Mouse (Mus musculus) kidney, adult 2 months (tissue): Measurements from ENCODE around the gene 4930558K02Rik. TPM values are rescaled to one million over a fixed set of nuclear protein-coding genes. Genes with fewer than 3 reads are reported as not detected.

Experiments used
- DNase-seq: peaks from one replicate; pipeline ENCODE4 v3.0.0; 2021
- H3K27ac ChIP-seq: fragments of 200-500 bp; 2 replicates; pipeline ENCODE4 v1.5.1; 2012; ENCODE audit warnings: low read depth, low read length, control low read depth, inconsistent platforms; ENCODE audit not compliant: insufficient read depth
- H3K27me3 ChIP-seq: fragments of 200-500 bp; replicated peaks from 2 replicates; pipeline ENCODE4 v1.6.1; 2012; ENCODE audit warnings: mild to moderate bottlenecking, moderate library complexity, low read length, inconsistent platforms; ENCODE audit not compliant: control insufficient read depth, insufficient read depth
- H3K36me3 ChIP-seq: fragments of 200-500 bp; 2 replicates; pipeline ENCODE4 v1.6.1; 2012; ENCODE audit warnings: mild to moderate bottlenecking, moderate library complexity, low read length, inconsistent platforms; ENCODE audit not compliant: control insufficient read depth, insufficient read depth
- H3K4me1 ChIP-seq: fragments of 200-500 bp; 2 replicates; pipeline ENCODE4 v1.6.1; 2011; ENCODE audit warnings: low read length; ENCODE audit not compliant: control insufficient read depth, insufficient read depth
- H3K4me3 ChIP-seq: fragments of 200-500 bp; 2 replicates; pipeline ENCODE4 v1.5.1; 2011; ENCODE audit warnings: mild to moderate bottlenecking, low read depth, low read length, control low read depth; ENCODE audit not compliant: insufficient read depth
- CTCF ChIP-seq: fragments of 200-500 bp; conservative IDR thresholded peaks from 2 replicates; pipeline ENCODE4 v1.5.1; 2011; ENCODE audit warnings: low read depth, mild to moderate bottlenecking, control low read depth, low read length, moderate library complexity, mixed read lengths; ENCODE audit not compliant: insufficient read depth, insufficient read length
- POLR2A ChIP-seq: fragments of 200-500 bp; IDR thresholded peaks from one replicate; pipeline ENCODE4 v1.6.1; 2011; ENCODE audit warnings: low read depth, low read length, control low read depth
- WGBS: fragments of 180-500 bp; shearing (Covaris S2); methylation state at CpG from one replicate; pipeline ENCODE4 v1.1.7; 2018; 5-methylcytosine and 5-hydroxymethylcytosine counted together
- polyA plus RNA-seq: library from polyadenylated mRNA; depleted of rRNA; stranded (reverse); fragments of >200 nt; gene quantifications from 2 replicates; pipeline ENCODE4 v1.2.3, GENCODE M21; 2012

The 4930558K02Rik gene
- polyA plus RNA-seq, 1 experiment: not detected

DNA sequence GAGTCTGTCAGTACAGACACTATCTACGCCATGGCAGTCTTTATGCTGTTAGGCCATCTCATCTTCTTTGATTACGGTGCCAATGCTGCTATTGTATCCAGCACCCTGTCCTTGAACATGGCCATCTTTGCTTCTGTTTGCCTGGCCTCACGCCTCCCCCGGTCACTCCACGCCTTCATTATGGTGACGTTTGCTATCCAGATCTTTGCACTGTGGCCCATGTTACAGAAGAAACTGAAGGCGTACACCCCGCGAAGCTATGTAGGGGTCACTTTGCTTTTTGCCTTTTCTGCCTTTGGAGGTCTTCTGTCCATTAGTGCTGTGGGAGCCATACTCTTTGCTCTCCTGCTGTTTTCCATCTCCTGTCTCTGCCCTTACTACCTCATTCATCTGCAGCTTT, 8.6 kb downstream of the 4930558K02Rik start:
- peaks cover 4% of the 10 kb centered on the region; the same call in 1 of the 2 replicates for H3K4me1 ChIP-seq
- no peak overlapping the region for H3K4me3 ChIP-seq
- no peak for TF ChIP-seq POLR2A
- TF ChIP-seq CTCF: no peak
- DNase-seq: no peak
- H3K27me3 ChIP-seq: no peaks in the 10 kb centered on the region
- WGBS: 95% methylated on average over 9 of the region's 9 CpGs
- no peaks in the 10 kb centered on the region for H3K36me3 ChIP-seq
- H3K27ac ChIP-seq: no peak overlapping the region

DNA sequence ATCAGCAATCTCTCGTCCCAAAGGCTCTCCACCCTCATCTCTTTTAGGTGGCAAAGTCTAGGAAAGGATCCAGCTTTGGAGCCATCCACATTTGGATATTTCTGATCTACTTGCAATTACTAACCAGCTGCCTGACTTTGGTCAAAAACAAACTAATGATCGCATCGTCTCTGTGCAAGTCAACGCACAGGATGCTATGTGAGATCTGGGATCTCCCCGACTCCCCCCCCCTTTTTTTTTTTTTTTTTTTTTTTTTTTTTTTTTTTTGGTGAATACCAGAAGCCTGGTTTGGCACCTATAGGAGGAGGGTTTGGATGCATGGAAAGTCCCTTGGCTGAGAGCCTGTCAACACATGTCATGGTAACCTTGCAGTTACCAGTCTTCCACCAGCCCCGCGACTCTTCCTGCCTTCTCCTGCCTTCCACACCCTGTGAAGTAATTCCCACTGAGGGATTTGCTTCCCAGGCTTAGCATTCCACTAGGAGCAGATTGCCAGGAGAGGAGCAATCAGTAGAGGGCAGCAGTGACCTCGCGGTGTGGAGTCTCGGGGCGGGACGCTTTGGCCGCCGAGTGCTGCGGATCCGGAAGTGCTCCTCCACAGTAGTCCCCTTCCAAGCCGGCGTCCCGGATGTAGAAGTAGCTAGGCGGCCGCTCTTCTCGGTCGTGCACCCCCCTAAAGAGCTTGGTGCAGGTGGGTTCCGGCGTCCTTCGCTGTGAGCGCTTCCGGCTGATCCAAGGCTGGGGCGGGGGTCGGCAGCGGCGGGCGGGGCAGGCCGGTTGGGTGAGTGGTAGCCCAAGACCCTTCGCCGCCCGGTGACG, 10.6 kb downstream of the 4930558K02Rik start, which contains the start of gene Pigc:
Gene Pigc, plus strand, starts transcription at position 598 of the 819 bp plus-strand sequence.
- Histone ChIP-seq H3K27me3 (no peaks in the 10 kb centered on the region), H3K36me3 (no peaks in the 10 kb centered on the region), H3K27ac (peak within 1 kb of the TSS; percentile 44; the same call in 1 of the 2 replicates), H3K4me1 (no peaks in the 10 kb centered on the region; the same call in 1 of the 2 replicates), H3K4me3 (peak within 1 kb of the TSS; percentile 88)
- TF ChIP-seq CTCF (peak; percentile 90), POLR2A (no peak)
- 2% methylated on average over 38 of the region's 38 CpGs for WGBS
- DNase-seq: peak; percentile 97

GRCm38 (mm10) chr1:161967936-161968335, 11.5 kb downstream of the 4930558K02Rik start:
- no peaks in the 10 kb centered on the region; the same call in 1 of the 2 replicates for H3K4me1 ChIP-seq
- WGBS: 56% methylated on average over 2 of the region's 2 CpGs
- DNase-seq: no peak
- TF ChIP-seq CTCF: no peak
- TF ChIP-seq POLR2A: no peak
- no peak overlapping the region for H3K4me3 ChIP-seq
- no peak overlapping the region for H3K27ac ChIP-seq
- no peaks in the 10 kb centered on the region for H3K27me3 ChIP-seq
- H3K36me3 ChIP-seq: no peaks in the 10 kb centered on the region

DNA sequence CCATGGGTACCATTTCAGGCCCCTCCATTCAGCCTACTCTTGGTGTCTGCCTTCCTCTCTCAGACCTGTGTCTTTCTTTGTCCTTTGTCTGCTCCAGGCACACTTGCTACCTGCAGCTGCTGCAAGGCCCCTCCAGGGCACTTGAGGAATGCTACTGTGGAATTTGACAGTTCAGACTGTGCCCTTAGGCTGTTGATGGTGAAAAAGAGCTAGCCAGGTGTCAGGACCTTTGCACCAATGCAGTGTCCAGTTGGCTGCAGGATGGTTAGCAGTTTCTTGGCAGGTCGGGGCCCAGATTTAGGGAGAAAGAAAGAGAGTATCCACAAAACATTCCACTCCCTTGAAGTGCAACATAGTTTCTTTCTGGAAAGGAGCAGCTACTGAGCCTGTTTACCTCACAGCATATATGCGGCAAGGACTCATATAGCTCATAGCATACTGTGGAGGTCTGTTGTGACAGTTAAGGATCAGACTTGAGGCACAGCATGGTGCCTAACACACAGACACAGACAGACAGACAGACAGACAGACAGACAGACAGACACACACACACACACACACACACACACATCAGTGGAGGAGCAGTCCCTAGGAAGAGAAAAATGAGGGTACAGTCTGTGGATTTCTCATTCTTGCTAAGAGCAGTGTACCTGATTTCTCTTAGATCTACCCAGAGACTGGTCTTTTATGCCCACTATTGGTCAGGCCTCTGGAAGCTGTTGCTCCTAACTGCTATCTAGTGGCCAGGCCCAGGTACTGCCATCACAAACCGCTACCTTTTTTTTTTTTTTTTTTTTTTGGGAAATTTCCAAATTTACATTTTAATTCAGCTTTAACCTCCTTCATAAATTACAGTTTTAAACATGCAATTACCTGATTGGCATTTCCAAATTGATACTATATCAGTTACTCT, 16.7 kb downstream of the 4930558K02Rik start:
- Histone ChIP-seq H3K4me3 (no peak overlapping the region), H3K4me1 (peaks cover 3% of the 10 kb centered on the region; the same call in 1 of the 2 replicates), H3K36me3 (no peaks in the 10 kb centered on the region), H3K27me3 (no peaks in the 10 kb centered on the region), H3K27ac (no peak overlapping the region)
- 35% methylated on average over 3 of the region's 3 CpGs for WGBS
- peak; percentile 65 for TF ChIP-seq CTCF
- TF ChIP-seq POLR2A: no peak
- DNase-seq: peak; percentile 28

DNA sequence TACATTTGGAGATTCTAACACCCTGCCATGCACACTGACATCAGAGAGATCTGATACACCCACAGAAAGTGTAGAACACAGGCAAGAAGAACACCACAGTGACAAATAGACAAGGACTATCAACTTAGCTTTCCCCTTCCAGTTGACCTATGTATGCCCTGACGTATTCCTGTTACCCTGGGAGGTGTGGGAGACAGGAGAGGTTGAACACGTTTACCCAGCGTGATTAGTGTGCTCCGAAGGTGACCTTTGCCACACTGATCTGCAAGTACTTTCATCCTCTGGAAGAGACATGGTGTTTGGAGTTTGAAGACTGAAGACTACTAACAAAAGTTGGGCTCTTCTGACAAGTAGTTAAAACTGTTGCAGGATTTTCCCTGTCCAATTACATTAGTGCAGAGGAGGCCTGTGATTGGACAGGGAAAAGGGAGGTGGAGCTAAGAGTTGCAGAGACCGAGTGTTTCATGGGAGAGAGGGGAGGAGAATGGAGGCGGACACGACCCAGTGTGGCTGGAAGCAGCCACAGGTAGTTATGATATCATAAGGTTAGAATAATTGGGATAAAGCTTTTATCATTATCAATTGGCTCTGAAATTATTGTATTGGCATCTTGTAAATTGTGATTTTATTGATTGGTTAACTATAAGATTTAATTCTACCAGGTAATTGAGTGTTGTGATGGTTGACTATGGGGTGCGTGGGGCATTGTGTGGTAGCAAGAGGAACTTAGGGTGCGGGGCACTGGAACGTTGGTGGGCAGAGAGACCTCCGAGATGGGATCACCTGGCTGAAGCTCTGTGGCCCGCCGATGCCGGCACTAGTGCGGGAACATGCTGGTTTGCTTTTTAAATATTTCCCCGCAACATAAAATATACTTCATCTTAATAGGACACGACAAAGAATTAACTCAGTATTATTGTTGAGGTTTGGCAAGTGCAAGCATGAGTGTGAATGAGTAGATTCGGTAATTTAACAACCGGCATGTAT, 21.2 kb downstream of the 4930558K02Rik start:
- no peaks in the 10 kb centered on the region for H3K27me3 ChIP-seq
- no peak overlapping the region for H3K27ac ChIP-seq
- no peak overlapping the region for H3K4me3 ChIP-seq
- DNase-seq: no peak
- no peak for TF ChIP-seq POLR2A
- no peak for TF ChIP-seq CTCF
- H3K4me1 ChIP-seq: peaks cover 3% of the 10 kb centered on the region; the same call in 1 of the 2 replicates
- 75% methylated on average over 19 of the region's 19 CpGs for WGBS
- H3K36me3 ChIP-seq: no peaks in the 10 kb centered on the region

DNA sequence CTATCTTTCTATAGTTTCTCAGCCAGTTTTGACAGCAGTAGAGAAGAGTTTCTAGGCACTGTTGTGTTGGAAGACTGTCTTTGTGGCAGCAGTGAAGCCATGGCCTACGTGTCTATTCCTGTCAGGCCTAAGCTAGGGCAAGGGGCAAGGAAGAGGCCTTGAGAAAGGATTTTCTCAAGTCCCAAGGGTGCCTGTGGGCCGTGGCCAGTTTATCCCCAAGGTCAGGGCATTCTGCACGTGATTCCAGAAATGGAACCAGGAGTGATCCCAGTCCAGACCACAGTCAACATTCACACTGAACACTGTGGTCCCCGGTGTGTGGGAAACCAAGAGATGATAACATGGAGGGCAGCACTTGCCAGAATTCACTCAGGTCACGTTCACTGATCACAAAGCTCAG, 23.6 kb downstream of the 4930558K02Rik start:
- DNase-seq: no peak
- no peak overlapping the region for H3K4me3 ChIP-seq
- 78% methylated on average over 5 of the region's 5 CpGs for WGBS
- H3K27ac ChIP-seq: no peak overlapping the region
- no peaks in the 10 kb centered on the region for H3K27me3 ChIP-seq
- no peak for TF ChIP-seq CTCF
- TF ChIP-seq POLR2A: no peak
- H3K36me3 ChIP-seq: no peaks in the 10 kb centered on the region
- H3K4me1 ChIP-seq: no peaks in the 10 kb centered on the region
